Mouse (Mus musculus) neural tube, embryonic 14.5 days (tissue): Measurements from ENCODE around the gene Rfx4. TPM values are rescaled to one million over a fixed set of nuclear protein-coding genes. Genes with fewer than 3 reads are reported as not detected.
A peak's percentile ranks its signal among the peaks of the same experiment; 100 is the strongest.

Experiments
- ATAC-seq: fragments of 200-750 bp; cut with Nextera tagmentation; 2 replicates; pipeline ENCODE4 v1.8.0; 2017; ENCODE audit warnings: low read depth, mild to moderate bottlenecking, moderate TSS enrichment, moderate library complexity
- H3K27ac ChIP-seq: fragments of 300-500 bp; sonication (generic); 2 replicates; pipeline ENCODE4 v1.5.1; 2014; ENCODE audit warnings: low read depth, mild to moderate bottlenecking, control low read depth, low read length, moderate library complexity, mixed read lengths
- H3K27me3 ChIP-seq: fragments of 300-500 bp; sonication (generic); 2 replicates; pipeline ENCODE4 v1.6.1; 2014; ENCODE audit warnings: low read length; ENCODE audit not compliant: control insufficient read depth, insufficient read depth
- H3K36me3 ChIP-seq: fragments of 300-500 bp; sonication (generic); 2 replicates; pipeline ENCODE4 v1.6.1; 2014; ENCODE audit warnings: low read length, mixed read lengths; ENCODE audit not compliant: control insufficient read depth, insufficient read depth
- H3K4me1 ChIP-seq: fragments of 300-500 bp; sonication (generic); 2 replicates; pipeline ENCODE4 v1.6.1; 2014; ENCODE audit warnings: low read length; ENCODE audit not compliant: control insufficient read depth, insufficient read depth
- H3K4me2 ChIP-seq: fragments of 300-500 bp; sonication (generic); 2 replicates; pipeline ENCODE4 v1.6.1; 2014; ENCODE audit warnings: mild to moderate bottlenecking, low read depth, low read length, control low read depth
- H3K4me3 ChIP-seq: fragments of 300-500 bp; sonication (generic); 2 replicates; pipeline ENCODE4 v1.5.1; 2014; ENCODE audit warnings: low read depth, low read length, control low read depth, mixed read lengths
- H3K9ac ChIP-seq: fragments of 300-500 bp; sonication (generic); replicated peaks from 2 replicates; pipeline ENCODE4 v1.6.1; 2014; ENCODE audit warnings: low read depth, mild to moderate bottlenecking, control low read depth, low read length, mixed read lengths
- H3K9me3 ChIP-seq: fragments of 300-500 bp; sonication (generic); 2 replicates; pipeline ENCODE4 v1.6.1; 2016; ENCODE audit warnings: low read length; ENCODE audit not compliant: control insufficient read depth
- WGBS: fragments of 180-500 bp; shearing (Covaris S2); extraction: QIAGEN DNeasy Blood & Tissue Kit; methylation state at CpG from one replicate; pipeline ENCODE4 v1.1.7; 2014; 5-methylcytosine and 5-hydroxymethylcytosine counted together
- polyA plus RNA-seq: library from polyadenylated mRNA; unstranded; fragments of >200 nt; fragmentation: Nextera tagmentation; extraction: Ambion mirVana; gene quantifications from 2 replicates; pipeline ENCODE4 v1.2.1, GENCODE M21; 2014

The Rfx4 gene
- polyA plus RNA-seq: 23.2 and 24.5 TPM in 2 replicates

DNA sequence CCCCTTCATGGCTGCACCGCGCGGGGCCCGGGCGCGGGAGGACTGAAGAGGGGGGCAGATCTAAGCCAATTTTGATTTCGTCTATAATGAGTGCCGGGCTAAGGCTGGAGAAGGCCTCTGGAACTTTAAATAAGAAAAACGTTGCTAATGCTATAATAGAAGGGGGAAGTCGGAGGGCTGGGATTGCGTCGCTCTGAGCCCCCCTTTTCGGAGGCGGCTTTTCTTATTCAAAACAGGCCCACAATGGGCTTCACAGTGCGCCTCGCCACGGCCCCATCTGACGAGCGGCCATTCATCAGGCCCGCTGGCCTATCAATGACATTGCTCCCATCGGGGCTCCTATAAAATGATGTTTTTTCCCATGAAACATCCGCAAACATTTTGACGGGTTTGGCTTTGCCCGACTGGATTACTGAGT is at the start of gene Rfx4:
Rfx4 (plus strand) TSS at position 277 of the 418 bp plus-strand sequence.
- peak within 1 kb of the TSS; percentile 59 for H3K9ac ChIP-seq
- peak within 1 kb of the TSS; percentile 77 for H3K4me2 ChIP-seq
- H3K9me3 ChIP-seq: no peaks in the 10 kb centered on the region
- no peaks in the 10 kb centered on the region for H3K36me3 ChIP-seq
- H3K27ac ChIP-seq: peak within 1 kb of the TSS; percentile 79
- 0% methylated on average over 24 of the region's 24 CpGs for WGBS
- peaks cover 13% of the 10 kb centered on the region for H3K27me3 ChIP-seq
- ATAC-seq: peak; percentile 51
- peaks cover 27% of the 10 kb centered on the region; the same call in 1 of the 2 replicates for H3K4me1 ChIP-seq
- H3K4me3 ChIP-seq: peak within 1 kb of the TSS; percentile 38

DNA sequence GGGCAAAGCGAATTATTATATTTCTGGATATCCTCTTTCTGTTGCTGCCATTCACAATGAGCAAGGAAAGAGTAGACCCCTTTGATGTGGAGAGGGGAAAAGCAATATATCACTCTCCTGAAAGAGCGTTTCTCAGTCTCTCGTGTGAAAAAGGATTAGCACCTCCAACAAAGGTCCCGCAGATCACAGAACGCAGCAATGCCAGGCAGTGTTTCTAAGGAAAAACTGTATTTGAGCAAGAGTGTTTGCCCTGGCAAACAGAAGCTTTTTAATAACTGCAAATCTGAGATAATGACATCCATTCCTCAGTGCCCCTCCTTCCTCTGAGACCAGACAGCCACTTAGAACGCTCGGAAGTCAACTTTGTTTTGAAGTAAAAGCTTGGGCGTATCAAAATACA is 49.3 kb upstream of the Rfx4 start:
- Histone ChIP-seq H3K4me3 (no peak overlapping the region), H3K4me1 (peaks cover 24% of the 10 kb centered on the region; the same call in 1 of the 2 replicates), H3K9ac (no peak overlapping the region), H3K36me3 (no peaks in the 10 kb centered on the region), H3K27me3 (no peaks in the 10 kb centered on the region), H3K27ac (no peak overlapping the region), H3K9me3 (no peaks in the 10 kb centered on the region), H3K4me2 (no peak overlapping the region)
- ATAC-seq: no peak
- WGBS: 19% methylated on average over 8 of the region's 8 CpGs

DNA sequence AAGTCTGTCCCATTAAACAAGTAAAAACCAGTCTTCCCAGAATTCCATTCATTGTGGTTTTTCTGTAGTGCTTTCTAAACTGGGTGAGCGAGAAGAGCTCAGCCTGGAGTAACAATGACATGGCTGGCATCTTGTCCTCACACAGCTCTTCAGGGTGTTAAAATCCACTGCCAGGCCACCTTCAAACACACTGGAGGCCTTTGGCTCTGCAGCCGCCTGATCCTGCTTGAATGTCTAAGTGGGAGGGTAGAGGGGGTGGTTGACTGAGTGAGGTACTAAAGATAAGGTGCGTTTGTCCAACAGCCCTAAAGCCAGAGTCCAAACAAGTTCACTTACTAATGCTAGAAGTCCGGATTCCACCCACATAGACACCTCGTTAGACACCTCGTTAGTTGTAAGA is 48.6 kb upstream of the Rfx4 start:
- H3K36me3 ChIP-seq: no peaks in the 10 kb centered on the region
- H3K27me3 ChIP-seq: no peaks in the 10 kb centered on the region
- H3K9me3 ChIP-seq: no peaks in the 10 kb centered on the region
- H3K4me2 ChIP-seq: no peak overlapping the region
- ATAC-seq: no peak
- H3K4me1 ChIP-seq: peaks cover 26% of the 10 kb centered on the region; the same call in 1 of the 2 replicates
- WGBS: 14% methylated on average over 6 of the region's 6 CpGs
- no peak overlapping the region for H3K9ac ChIP-seq
- peak overlapping the region; percentile 62; the same call in 1 of the 2 replicates for H3K27ac ChIP-seq
- no peak overlapping the region for H3K4me3 ChIP-seq

DNA sequence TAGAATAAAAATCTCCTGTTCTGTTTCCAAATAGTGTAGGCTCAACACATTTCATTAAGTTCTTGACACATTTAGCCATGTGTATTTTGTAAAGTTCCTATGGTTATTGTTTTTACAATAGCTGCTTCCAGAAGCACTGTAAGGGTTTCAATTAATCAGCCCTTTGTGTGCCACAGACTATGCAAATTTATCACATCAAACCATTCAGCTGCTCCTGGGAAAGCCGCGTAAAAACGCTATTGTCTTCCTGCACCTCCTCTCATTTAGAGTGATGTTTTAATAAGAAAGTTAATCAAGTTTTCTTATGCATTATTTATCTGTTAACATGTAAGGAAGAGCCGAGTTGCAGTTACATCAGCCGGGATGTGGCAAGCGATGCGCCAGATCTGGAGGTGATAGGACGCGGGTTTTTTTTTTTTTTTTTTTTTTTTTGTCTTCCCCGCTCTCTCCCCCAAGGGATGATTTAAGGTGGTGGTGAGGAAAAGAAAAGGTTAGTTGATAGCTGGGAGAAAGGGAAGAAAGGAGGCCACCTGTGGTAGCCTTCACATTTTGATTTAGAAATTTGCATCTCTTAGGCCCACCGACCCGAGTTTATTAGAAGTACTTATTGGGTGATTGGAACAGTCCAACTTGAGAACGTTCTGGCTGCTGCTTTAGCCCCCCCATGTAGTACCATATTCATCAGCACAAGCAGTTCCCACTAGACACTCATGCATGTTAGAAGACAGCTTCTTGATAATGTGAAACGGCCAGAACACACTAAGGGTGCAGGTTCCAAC is 47.9 kb upstream of the Rfx4 start:
- peaks cover 26% of the 10 kb centered on the region; the same call in 1 of the 2 replicates for H3K4me1 ChIP-seq
- 7% methylated on average over 14 of the region's 14 CpGs for WGBS

DNA sequence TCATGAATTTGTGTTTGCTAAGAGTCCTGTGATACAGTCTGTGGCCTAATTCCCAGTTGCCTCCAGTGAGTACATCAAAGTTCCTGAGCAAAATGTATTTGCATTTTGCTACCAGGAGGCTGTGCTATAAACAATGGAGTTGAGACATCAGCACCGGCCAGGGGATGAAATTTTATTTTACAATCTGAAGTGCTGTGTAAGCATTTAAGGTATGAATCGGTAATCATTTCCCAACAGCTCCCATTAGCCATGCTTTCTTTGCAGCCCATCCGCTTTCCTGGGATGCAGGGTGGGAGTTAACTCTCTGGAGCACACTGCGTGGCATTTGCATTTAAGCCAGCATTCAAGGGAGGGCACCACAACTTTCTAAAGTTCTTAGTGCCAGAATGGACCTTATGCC is 45.7 kb upstream of the Rfx4 start:
- no peak overlapping the region for H3K9ac ChIP-seq
- H3K27ac ChIP-seq: peak overlapping the region; percentile 45; the same call in 1 of the 2 replicates
- H3K4me2 ChIP-seq: no peak overlapping the region
- WGBS: 9% methylated on average over 4 of the region's 4 CpGs
- H3K36me3 ChIP-seq: no peaks in the 10 kb centered on the region
- no peak for ATAC-seq
- peaks cover 33% of the 10 kb centered on the region; the same call in 1 of the 2 replicates for H3K4me1 ChIP-seq
- H3K9me3 ChIP-seq: no peaks in the 10 kb centered on the region
- H3K4me3 ChIP-seq: no peak overlapping the region
- H3K27me3 ChIP-seq: no peaks in the 10 kb centered on the region

More for the DNA sequence above, 47.9 kb upstream of the Rfx4 start:
- Histone ChIP-seq H3K9me3 (no peaks in the 10 kb centered on the region), H3K4me3 (no peak overlapping the region), H3K27me3 (no peaks in the 10 kb centered on the region), H3K27ac (peak overlapping the region; percentile 62; the same call in 1 of the 2 replicates), H3K36me3 (no peaks in the 10 kb centered on the region), H3K4me2 (no peak overlapping the region), H3K9ac (no peak overlapping the region)
- ATAC-seq: peak; percentile 35; the same call in 1 of the 2 replicates

DNA sequence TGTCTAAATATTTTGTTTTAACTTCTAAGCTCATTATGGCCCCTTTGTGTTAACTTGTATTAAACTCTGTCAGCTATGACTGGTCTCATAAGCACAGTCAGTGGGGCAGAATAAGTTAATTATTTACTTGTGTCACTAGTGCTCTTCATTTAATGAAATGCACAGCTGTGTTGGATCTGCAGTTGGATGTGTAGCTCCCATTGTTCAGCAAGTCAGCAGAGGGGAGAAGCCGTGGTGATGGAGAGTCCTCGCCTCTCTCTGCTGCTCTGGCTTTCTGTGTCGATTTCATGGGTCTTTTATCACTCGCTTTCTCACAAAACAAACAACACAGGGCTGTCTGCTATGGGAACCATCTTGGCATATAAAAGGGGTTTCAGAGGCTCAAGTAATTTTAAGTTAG is 45.0 kb upstream of the Rfx4 start:
- peak; percentile 58; the same call in 1 of the 2 replicates for ATAC-seq
- H3K4me1 ChIP-seq: peaks cover 35% of the 10 kb centered on the region; the same call in 1 of the 2 replicates
- 7% methylated on average over 4 of the region's 4 CpGs for WGBS

DNA sequence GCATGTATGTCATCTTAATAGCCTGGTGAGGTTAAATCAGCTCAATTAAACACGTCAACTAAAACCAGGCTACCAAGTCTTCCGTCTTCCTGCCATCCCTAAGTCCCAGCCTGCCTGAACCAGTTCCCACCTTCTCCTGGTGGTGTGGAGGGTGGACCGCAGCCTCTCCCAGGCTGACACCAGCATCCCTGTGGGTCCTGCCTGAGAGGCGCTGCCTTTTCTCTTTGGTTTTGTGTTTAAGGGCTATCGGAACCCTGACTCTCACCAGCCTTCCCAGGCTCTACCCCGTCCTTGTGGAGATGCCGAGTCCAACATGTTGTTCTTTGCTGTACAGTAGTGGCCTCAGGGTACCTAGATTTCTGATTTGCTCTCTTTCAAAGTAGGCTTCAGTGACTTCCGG is 44.4 kb upstream of the Rfx4 start:
- peak overlapping the region; percentile 45; the same call in 1 of the 2 replicates for H3K27ac ChIP-seq
- no peak overlapping the region for H3K4me2 ChIP-seq
- H3K4me3 ChIP-seq: no peak overlapping the region
- H3K36me3 ChIP-seq: no peaks in the 10 kb centered on the region
- H3K4me1 ChIP-seq: peaks cover 35% of the 10 kb centered on the region; the same call in 1 of the 2 replicates
- H3K27me3 ChIP-seq: no peaks in the 10 kb centered on the region
- H3K9me3 ChIP-seq: no peaks in the 10 kb centered on the region
- ATAC-seq: peak; percentile 26; the same call in 1 of the 2 replicates
- no peak overlapping the region for H3K9ac ChIP-seq
- 22% methylated on average over 8 of the region's 8 CpGs for WGBS

More for the DNA sequence above, 45.0 kb upstream of the Rfx4 start:
- Histone ChIP-seq H3K9me3 (no peaks in the 10 kb centered on the region), H3K4me3 (no peak overlapping the region), H3K27me3 (no peaks in the 10 kb centered on the region), H3K4me2 (0 out of 2 replicates have a peak overlapping the region, but pooled peaks have one; percentile 0), H3K36me3 (no peaks in the 10 kb centered on the region), H3K9ac (no peak overlapping the region), H3K27ac (no peak overlapping the region)

DNA sequence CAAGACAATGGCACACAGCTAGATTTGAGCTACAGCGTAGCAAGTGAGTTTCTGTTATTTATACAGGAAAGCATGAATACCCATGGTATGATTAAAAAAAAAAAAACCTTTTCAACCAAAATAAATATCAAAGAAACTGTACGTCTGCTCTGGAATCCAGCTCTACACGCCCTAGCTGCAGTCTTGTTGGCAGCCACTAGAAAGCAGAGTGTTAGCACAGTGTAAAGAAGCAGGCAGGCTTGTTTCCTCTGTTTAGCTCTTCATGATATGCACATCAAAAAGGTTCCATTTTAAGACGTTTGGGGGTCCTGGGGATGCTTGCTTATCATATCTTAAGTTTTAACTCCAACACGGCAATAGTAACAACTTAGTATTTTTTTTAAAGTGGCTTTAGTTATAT is 43.9 kb upstream of the Rfx4 start:
- H3K27ac ChIP-seq: peak overlapping the region; percentile 45; the same call in 1 of the 2 replicates
- H3K4me3 ChIP-seq: no peak overlapping the region
- no peak for ATAC-seq
- no peaks in the 10 kb centered on the region for H3K9me3 ChIP-seq
- H3K4me1 ChIP-seq: peaks cover 35% of the 10 kb centered on the region; the same call in 1 of the 2 replicates
- WGBS: 31% methylated on average over 5 of the region's 5 CpGs
- H3K9ac ChIP-seq: no peak overlapping the region
- H3K27me3 ChIP-seq: no peaks in the 10 kb centered on the region
- H3K4me2 ChIP-seq: no peak overlapping the region
- H3K36me3 ChIP-seq: no peaks in the 10 kb centered on the region

DNA sequence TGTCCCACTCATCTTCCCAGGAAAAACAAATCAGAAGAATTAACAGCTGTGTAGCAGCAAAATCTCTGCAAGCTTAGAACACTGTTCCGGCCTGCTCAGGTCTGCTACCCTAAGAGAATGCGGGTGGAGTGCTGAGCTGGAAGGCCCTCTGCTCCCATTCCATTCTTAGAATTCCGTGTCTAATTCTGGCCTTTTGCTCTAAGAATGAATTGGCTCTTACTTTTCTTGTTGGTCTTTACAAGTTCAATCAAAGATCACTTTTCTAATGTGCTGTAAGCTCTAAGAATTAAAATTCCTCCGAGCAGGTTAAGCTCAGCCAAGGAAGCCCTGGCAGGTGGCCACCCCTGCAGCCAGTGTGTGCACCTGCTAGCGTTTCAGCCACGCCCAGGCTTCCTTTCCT is 43.3 kb upstream of the Rfx4 start:
- 46% methylated on average over 6 of the region's 6 CpGs for WGBS
- no peak for ATAC-seq
- Histone ChIP-seq H3K27ac (no peak overlapping the region), H3K9ac (no peak overlapping the region), H3K4me2 (no peak overlapping the region), H3K27me3 (no peaks in the 10 kb centered on the region), H3K36me3 (no peaks in the 10 kb centered on the region), H3K9me3 (no peaks in the 10 kb centered on the region), H3K4me3 (no peak overlapping the region), H3K4me1 (peaks cover 29% of the 10 kb centered on the region; the same call in 1 of the 2 replicates)
